ENCODE assay signal across 8 mouse cellular contexts in genomic region chr11:110337289-110338245, GRCm38 (mm10). TPM values are rescaled to one million over a fixed set of nuclear protein-coding genes. Genes with fewer than 3 reads are reported as not detected.
DNase-seq lines count a peak whose midpoint lies in the region; ATAC-seq and TF ChIP-seq lines count a peak whose summit lies in the region.

Gene Abca5 (minus strand): TSS chr11:110337716.

- TF ChIP-seq CTCF in bone marrow macrophage, adult 2 months (IDR thresholded peaks at IDR 0.05; ENCODE audit: low read depth, low read length) = no peak
- TF ChIP-seq CTCF in spleen, adult 2 months (IDR thresholded peaks at IDR 0.05; ENCODE audit: extremely low read depth, insufficient read depth, insufficient read length, insufficient replicate concordance) = no peak

- WGBS in embryonic facial prominence, embryonic 15.5 days = under 1% methylated on average over 94 of the region's 95 CpGs
- WGBS in limb, embryonic 13.5 days = under 1% methylated on average over 78 of the region's 95 CpGs
- WGBS in midbrain, embryonic 15.5 days = under 1% methylated on average over 93 of the region's 95 CpGs
- WGBS in spleen, adult 2 months = under 1% methylated on average over 92 of the region's 95 CpGs

- H3K36me3 ChIP-seq in embryonic facial prominence, embryonic 15.5 days = no peaks in the 10 kb centered on the region
- H3K36me3 ChIP-seq in limb, embryonic 13.5 days = no peaks in the 10 kb centered on the region
- H3K36me3 ChIP-seq in midbrain, embryonic 15.5 days (replicated peaks) = no peaks in the 10 kb centered on the region
- no peaks in the 10 kb centered on the region for H3K36me3 ChIP-seq in spleen, adult 2 months (ENCODE audit: control insufficient read depth, insufficient read depth, low read length)

- TF ChIP-seq POLR2A in bone marrow macrophage, adult 2 months (IDR thresholded peaks at IDR 0.05; ENCODE audit: borderline replicate concordance, low read depth, low read length) = no peak
- no peak for TF ChIP-seq POLR2A in spleen, adult 2 months (IDR thresholded peaks at IDR 0.05; ENCODE audit: low read depth, low read length)

- peak within 1 kb of the TSS; percentile 67 for H3K9ac ChIP-seq in embryonic facial prominence, embryonic 15.5 days
- peak within 1 kb of the TSS; percentile 74 for H3K9ac ChIP-seq in limb, embryonic 13.5 days
- H3K9ac ChIP-seq in midbrain, embryonic 15.5 days = peak within 1 kb of the TSS; percentile 74

- ATAC-seq in embryonic facial prominence, embryonic 15.5 days (ENCODE audit: insufficient number of reproducible peaks, low FRiP score, low TSS enrichment, low read depth) = peak; percentile 92
- ATAC-seq in limb, embryonic 13.5 days (ENCODE audit: low FRiP score, low read depth) = peak; percentile 90
- ATAC-seq in midbrain, embryonic 15.5 days (replicated peaks) = peak; percentile 95

- no peak within 1 kb of the TSS for H3K27ac ChIP-seq in bone marrow macrophage, adult 2 months (ENCODE audit: insufficient read depth, low read depth, low read length)
- peak within 1 kb of the TSS; percentile 58; the same call in 1 of the 2 replicates for H3K27ac ChIP-seq in embryonic facial prominence, embryonic 15.5 days (replicated peaks)
- no peak within 1 kb of the TSS for H3K27ac ChIP-seq in limb, embryonic 13.5 days
- peak within 1 kb of the TSS; percentile 82 for H3K27ac ChIP-seq in midbrain, embryonic 15.5 days
- no peak within 1 kb of the TSS for H3K27ac ChIP-seq in spleen, adult 2 months (ENCODE audit: insufficient read depth, low read length)

- peak; percentile 93 for DNase-seq in A20 (ENCODE audit: low read depth, low spot score)
- DNase-seq in heart, adult 8-10 months (ENCODE audit: low spot score) = peak; percentile 66
- peak; percentile 80 to 83 for DNase-seq in kidney, adult 8-10 months
- peak; percentile 66 to 82 for DNase-seq in spleen, adult 2 months (ENCODE audit: low read depth in 1 of 2, low spot score in 2 of 2)

- H3K4me1 ChIP-seq in bone marrow macrophage, adult 2 months (ENCODE audit: control insufficient read depth, insufficient read depth, low read length) = no peaks in the 10 kb centered on the region
- H3K4me1 ChIP-seq in embryonic facial prominence, embryonic 15.5 days = peaks cover 4% of the 10 kb centered on the region; the same call in 1 of the 2 replicates
- peaks cover 10% of the 10 kb centered on the region for H3K4me1 ChIP-seq in limb, embryonic 13.5 days
- peaks cover 4% of the 10 kb centered on the region for H3K4me1 ChIP-seq in midbrain, embryonic 15.5 days
- H3K4me1 ChIP-seq in spleen, adult 2 months (ENCODE audit: control insufficient read depth, insufficient read depth, insufficient read length) = peaks cover 2% of the 10 kb centered on the region

- H3K27me3 ChIP-seq in embryonic facial prominence, embryonic 15.5 days = no peaks in the 10 kb centered on the region
- peaks cover 32% of the 10 kb centered on the region for H3K27me3 ChIP-seq in limb, embryonic 13.5 days
- no peaks in the 10 kb centered on the region for H3K27me3 ChIP-seq in midbrain, embryonic 15.5 days (replicated peaks)
- peaks cover 7% of the 10 kb centered on the region for H3K27me3 ChIP-seq in spleen, adult 2 months (ENCODE audit: control insufficient read depth, insufficient read depth, low read length)

- H3K9me3 ChIP-seq in embryonic facial prominence, embryonic 15.5 days (replicated peaks) = no peaks in the 10 kb centered on the region
- no peaks in the 10 kb centered on the region for H3K9me3 ChIP-seq in limb, embryonic 13.5 days
- no peaks in the 10 kb centered on the region for H3K9me3 ChIP-seq in midbrain, embryonic 15.5 days

- H3K4me3 ChIP-seq in bone marrow macrophage, adult 2 months (ENCODE audit: insufficient read depth, low read length) = peak within 1 kb of the TSS; percentile 87
- peak within 1 kb of the TSS; percentile 78 for H3K4me3 ChIP-seq in embryonic facial prominence, embryonic 15.5 days (replicated peaks)
- H3K4me3 ChIP-seq in limb, embryonic 13.5 days = peak within 1 kb of the TSS; percentile 76
- peak within 1 kb of the TSS; percentile 74 for H3K4me3 ChIP-seq in midbrain, embryonic 15.5 days
- peak within 1 kb of the TSS; percentile 90 for H3K4me3 ChIP-seq in spleen, adult 2 months (ENCODE audit: extremely low read depth, insufficient read depth, insufficient read length)

- H3K4me2 ChIP-seq in embryonic facial prominence, embryonic 15.5 days (replicated peaks) = peak within 1 kb of the TSS; percentile 80
- H3K4me2 ChIP-seq in limb, embryonic 13.5 days (replicated peaks) = peak within 1 kb of the TSS; percentile 70
- H3K4me2 ChIP-seq in midbrain, embryonic 15.5 days = peak within 1 kb of the TSS; percentile 64

RNA-seq across cellular contexts. Expression of gene Abca5, which starts in this region (rescaled TPM):
- polyA plus RNA-seq in bone marrow macrophage, adult 2 months (2012; ENCODE audit: insufficient read depth, insufficient read length, missing spikeins) = 1.5 and 1.7 TPM in 2 replicates
- 5.4 and 7.3 TPM in 2 replicates for polyA plus RNA-seq in embryonic facial prominence, embryonic 15.5 days (2015; fragmentation: Nextera tagmentation; extraction: Ambion mirVana)
- 10 to 100 TPM in 1 of 4 experiments, 1 to 10 TPM in 3; 7.8 to 11.5 (median 8.7) TPM for total RNA-seq in heart, adult 8-10 months (2022)
- polyA plus RNA-seq in limb, embryonic 13.5 days (2015; fragmentation: Nextera tagmentation; extraction: Ambion mirVana) = 6.5 and 6.6 TPM in 2 replicates
- polyA plus RNA-seq in midbrain, embryonic 15.5 days (2015; fragmentation: Nextera tagmentation; extraction: Ambion mirVana) = 9.4 and 9.6 TPM in 2 replicates
- 0.11 and 0.25 TPM in 2 replicates for polyA plus RNA-seq in spleen, adult 2 months (2012; rRNA removed)

Comparison
In these comparisons a context has a peak if more than half of its experiments do, and no peak if none do; other contexts are left out.
1. Peak in DNase-seq and H3K4me3 ChIP-seq in spleen, adult 2 months; RNA of the gene not detected or under 1 TPM.
2. H3K27ac ChIP-seq: peak in embryonic facial prominence, embryonic 15.5 days (single experiment) and midbrain, embryonic 15.5 days (single experiment); none in bone marrow macrophage, adult 2 months (single experiment), limb, embryonic 13.5 days (single experiment) and spleen, adult 2 months (single experiment).
3. Peak in every context shown above with its lines, with median percentiles within 50 percentile points of each other: DNase-seq, H3K4me3 ChIP-seq, ATAC-seq, H3K4me2 ChIP-seq and H3K9ac ChIP-seq.